Mouse (Mus musculus): Measurements from ENCODE around the gene Cldn34c4.

The Cldn34c4 gene

DNA sequence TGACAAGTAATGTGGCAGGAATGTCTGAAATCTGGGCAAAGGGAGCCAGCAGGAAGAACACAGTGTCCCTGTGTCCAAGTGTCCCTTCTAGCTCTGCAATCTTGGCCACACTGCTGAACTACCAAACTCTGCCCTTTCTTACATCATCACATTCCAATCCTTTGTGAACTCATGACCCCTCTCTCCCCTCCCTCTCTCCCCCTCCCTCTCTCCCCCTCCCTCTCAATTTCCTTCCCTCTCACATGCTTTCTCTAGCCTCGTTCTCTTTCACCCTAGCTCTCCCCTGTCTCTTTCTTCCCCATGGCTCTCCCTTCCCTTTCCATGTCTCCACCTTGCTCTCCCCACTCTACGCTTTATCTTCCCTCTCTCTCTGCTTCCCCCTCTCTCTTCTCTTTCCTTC, at the start of gene Cldn34c4:
Gene Cldn34c4, minus strand, starts transcription at position 101 of the 400 bp plus-strand sequence.
- no peak for DNase-seq (ENCODE audit: low spot score)

DNA sequence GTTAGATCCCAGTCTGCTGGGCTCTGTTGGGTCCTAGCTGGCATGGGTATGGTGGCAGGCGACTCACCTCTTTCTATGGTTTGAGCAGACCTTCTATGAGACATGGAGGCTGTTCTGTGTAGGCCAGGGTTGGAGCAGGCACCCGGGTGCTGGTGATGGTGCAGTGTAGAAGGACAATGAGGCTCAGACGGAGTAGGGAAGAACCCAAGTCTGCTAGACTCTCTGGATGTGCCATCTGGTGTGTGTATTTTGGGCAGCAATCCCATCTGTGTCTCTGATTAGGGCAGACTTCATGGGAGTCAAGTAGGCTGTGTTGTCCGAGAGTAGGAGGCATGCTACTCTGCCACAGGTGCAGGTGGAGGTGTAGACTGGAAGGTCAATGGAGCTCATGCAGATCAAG, 10.7 kb upstream of the Cldn34c4 start:
- no peak for DNase-seq (ENCODE audit: low spot score)
